Mouse (Mus musculus) lung, postnatal 14 days (tissue): Measurements from ENCODE around the gene Stra6l.

Experiments
- DNase-seq: peaks from one replicate; pipeline ENCODE4 v3.0.0; 2021

The Stra6l gene

GRCm38 (mm10) chr4:45921663-45922435 is 73.4 kb downstream of the Stra6l start:
- DNase-seq, result no peak

- no peak for DNase-seq
Observed at GRCm38 (mm10) chr4:45924011-45924410, 75.5 kb downstream of the Stra6l start.

GRCm38 (mm10) chr4:45928561-45928960 is 80.1 kb downstream of the Stra6l start:
- no peak for DNase-seq
